Mouse (Mus musculus): ENCODE measurements around the gene Senp3.
A peak's percentile ranks its signal among the peaks of the same experiment; 100 is the strongest.
"Not testable (repeated sequence)": the region's sequence is repeated elsewhere in the genome, so short reads cannot be mapped to it uniquely, and the experiment has no call there.

Senp3 gene

DNA sequence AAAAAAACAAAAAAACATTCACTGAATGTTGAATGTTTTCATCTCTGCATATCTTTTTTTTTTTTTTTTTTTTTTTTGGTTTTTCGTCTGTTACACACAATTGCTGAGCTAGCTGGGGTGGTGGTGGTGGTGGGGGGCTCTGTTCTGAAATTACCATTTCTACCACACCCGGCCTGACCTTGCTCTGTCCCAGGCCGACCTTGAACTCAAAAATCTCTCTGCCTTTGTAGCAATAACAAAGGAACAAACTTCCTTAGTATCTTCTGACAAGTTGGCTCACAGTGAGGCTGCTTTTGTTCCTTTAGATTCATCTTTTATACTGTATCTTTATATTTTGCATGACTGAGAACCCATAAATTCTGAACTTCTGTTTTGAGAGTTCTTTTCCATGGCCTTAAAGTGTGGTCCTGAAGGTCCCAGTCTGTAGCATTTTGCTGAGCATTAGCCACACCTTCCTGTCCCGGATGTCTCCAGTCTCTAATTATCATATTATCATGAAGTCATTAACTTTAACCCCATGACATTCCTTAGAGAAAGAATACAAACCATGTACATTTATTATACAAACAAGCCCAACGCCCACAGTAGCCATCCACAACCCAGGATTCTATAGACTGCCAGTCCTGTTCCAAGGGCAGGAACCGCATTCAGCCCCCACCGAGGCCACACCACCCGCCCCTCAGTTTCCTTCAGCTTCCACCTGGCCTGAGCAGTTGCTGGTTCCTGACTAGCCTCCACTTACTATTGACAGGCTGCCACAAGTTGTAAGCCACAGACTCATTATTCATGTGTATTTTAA lies 22.1 kb upstream of the Senp3 start:
- DNase-seq, result no peak

DNA sequence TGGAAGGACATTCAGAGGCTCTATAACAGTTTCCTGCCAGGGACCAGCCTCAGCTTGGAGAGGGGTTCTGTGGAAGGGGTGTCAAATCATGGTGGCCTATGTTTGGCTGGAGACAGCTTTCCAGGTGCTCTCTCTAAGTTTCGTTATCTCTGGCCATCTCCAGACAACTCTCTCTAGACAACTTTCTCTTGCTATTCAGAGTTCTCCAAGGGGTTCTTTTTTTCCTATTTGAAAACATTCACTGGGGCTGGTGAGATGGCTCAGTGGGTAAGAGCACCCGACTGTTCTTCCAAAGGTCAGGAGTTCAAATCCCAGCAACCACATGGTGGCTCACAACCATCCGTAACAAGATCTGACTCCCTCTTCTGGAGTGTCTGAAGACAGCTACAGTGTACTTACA lies 21.5 kb upstream of the Senp3 start:
- DNase-seq, result not testable (repeated sequence)

DNA sequence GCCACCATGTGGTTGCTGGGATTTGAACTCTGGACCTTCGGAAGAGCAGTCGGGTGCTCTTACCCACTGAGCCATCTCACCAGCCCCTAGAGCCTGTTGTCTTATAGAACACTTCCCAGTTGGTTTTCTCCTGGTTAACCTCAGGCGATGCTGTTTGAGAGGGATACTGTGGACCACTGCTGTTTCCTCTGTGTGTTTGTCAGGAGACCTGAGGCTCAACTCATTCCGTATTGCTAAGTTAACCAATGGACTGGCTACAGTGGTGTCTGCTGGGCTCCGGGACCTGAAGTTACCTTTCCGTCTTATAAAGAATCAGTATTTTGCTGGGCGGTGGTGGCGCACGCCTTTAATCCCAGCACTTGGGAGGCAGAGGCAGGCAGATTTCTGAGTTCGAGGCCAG lies 21.0 kb upstream of the Senp3 start:
- not testable (repeated sequence) for DNase-seq

GRCm38 (mm10) chr11:69699595-69699994 lies 17.7 kb upstream of the Senp3 start:
- no peak for DNase-seq

DNA sequence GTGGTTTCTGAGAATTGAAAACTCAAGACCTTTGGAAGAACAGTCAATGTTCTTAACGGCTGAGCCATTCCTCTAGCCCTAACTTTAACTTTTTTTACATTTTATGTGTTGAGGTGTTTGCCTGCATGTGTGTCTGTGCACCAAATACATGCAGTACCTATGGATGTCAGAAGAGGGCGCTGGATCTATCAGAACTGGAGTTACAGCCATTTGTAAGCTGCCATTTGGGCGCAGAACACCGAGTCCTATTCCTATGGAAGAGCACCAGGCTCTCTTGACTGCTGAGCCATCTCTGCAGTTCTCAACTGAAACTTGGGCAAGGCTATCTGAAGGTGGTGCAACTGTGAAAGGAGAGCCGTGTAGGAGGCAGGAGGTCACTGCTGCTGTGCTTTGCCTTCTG lies 16.7 kb upstream of the Senp3 start:
- no peak for DNase-seq

- no peak for DNase-seq
These were observed 15.5 kb upstream of the Senp3 start for GRCm38 (mm10) chr11:69697396-69697795.

GRCm38 (mm10) chr11:69695361-69696181 lies 13.7 kb upstream of the Senp3 start, which contains the start of the genes Tnfsf12 and Tnfsfm13:
Tnfsf12 (minus strand) TSS chr11:69695849.
Tnfsfm13 (minus strand) TSS chr11:69696098.
- DNase-seq, result peak; percentile 77

DNA sequence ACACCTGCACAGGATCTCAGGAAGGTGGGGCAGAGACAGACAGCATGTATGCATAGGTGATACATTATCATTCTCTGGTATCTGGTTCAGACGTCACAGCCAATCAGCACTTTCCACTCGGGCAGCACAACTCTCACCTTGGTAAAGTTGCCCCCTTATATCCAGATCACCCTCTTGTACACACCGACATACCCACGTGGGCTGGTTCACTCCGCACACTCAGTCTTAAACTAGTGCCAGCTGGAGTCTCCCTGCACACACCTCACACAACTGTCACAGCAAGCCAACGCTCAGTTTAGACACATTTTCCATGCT lies 13.1 kb upstream of the Senp3 start:
- no peak for DNase-seq

DNA sequence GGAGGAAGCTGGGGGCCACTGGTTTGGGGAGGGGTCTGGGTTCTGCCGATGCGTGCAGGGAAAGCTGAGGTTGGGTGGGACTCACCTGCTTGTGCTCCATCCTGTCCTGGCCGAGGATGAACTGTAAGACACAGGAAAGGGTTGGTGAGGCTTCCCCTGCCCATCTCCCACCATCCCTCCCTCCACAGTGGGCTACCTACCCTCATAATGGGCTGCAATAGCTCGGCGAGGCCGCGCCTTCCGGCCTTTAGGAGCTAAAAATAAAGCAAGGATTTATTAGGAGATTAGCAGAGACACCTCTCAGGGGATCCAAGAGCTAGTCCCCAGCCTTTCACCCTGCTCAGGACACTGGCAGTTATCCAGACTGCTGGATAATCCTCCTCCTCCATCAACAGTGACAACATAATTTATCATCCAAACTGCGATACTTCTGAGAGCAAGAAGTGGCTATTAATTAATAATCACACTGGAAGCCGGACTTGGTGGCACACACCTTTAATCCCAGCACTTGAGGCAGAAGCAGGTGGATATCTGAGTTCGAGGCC lies 11.6 kb upstream of the Senp3 start:
- no peak for DNase-seq

- no peak for DNase-seq
These were observed 11.0 kb upstream of the Senp3 start for GRCm38 (mm10) chr11:69692863-69693262.

- no peak for DNase-seq
These were observed 10.4 kb upstream of the Senp3 start for GRCm38 (mm10) chr11:69692196-69692811.

- no peak for DNase-seq
These were observed 8.0 kb upstream of the Senp3 start for GRCm38 (mm10) chr11:69689891-69690290.

GRCm38 (mm10) chr11:69687061-69687460 lies 5.2 kb upstream of the Senp3 start:
- no peak for DNase-seq

GRCm38 (mm10) chr11:69686377-69686776 lies 4.5 kb upstream of the Senp3 start:
- DNase-seq, result peak; percentile 79

GRCm38 (mm10) chr11:69685526-69686148 lies 3.8 kb upstream of the Senp3 start, which contains the start of gene Tnfsf13:
Tnfsf13 (minus strand) TSS chr11:69685784.
- DNase-seq, result peak; percentile 92

DNA sequence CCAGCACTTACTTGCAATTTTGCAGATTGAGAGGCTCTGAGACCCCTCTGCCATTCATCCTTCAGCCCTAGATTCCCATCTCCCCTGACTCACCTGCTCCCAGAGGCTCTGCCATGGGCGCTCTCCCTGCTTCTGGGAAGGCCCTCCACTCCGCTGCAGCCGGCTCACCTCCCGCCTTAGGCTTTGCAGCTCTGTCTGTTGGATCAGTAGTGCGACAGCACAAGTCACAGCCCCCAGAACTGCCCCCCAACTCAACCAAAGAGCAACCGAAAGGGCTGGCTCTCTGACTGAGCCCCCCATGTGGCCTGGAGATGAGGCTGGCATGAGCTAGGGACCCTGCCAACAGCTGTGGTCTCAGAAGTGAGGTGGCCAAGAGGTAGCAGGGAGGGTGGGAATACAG lies 3.1 kb upstream of the Senp3 start:
- DNase-seq, result peak; percentile 58

DNA sequence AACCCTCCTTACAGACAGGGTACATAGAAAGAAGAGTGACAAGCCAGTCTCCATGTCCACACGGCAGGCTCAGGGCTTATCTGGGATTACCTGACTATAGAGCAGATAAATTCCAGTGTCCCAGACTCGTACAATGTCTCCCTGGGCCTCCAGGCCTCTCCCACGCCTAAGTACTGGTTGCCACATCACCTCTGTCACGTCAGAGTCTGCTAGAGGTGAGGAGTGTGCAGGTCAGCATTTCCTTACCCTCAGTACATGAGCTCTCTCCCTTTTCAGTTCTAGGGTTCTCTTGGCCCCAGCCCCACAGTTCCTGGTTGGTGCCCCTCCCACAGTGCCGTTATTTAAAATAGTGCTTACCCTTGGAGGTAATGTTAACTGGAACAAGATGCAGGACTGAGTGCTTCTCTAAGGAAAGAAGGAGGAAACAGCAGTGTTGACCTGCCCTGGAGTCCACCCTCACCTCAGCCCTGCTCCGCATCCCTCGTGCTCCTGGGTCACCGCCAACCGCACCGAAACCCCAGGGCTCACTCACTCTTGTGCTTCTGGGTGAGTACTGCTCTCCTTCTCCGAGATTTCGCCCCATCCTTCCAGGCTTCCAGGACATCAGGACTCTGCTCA lies 2.4 kb upstream of the Senp3 start:
- DNase-seq, result peak; percentile 59

DNA sequence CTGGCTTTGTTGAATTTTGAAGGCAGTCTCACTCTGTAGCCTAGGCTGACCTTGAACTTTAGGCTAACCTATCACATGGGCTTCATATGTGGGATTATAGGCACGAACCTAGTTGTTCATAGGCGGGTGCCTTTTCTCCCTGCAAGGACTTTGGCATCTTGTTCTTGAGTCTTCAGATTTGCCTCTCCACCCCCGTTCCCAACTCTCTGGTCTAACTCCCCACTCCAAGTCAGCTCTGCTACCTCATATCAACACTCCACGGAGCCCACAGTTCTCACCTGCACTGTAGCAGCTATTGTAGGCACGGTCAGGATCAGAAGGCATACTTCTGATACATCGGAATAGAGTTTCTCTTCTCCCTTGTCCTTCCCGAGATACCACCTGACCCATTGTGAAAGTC lies 1.7 kb upstream of the Senp3 start:
- no peak for DNase-seq

DNA sequence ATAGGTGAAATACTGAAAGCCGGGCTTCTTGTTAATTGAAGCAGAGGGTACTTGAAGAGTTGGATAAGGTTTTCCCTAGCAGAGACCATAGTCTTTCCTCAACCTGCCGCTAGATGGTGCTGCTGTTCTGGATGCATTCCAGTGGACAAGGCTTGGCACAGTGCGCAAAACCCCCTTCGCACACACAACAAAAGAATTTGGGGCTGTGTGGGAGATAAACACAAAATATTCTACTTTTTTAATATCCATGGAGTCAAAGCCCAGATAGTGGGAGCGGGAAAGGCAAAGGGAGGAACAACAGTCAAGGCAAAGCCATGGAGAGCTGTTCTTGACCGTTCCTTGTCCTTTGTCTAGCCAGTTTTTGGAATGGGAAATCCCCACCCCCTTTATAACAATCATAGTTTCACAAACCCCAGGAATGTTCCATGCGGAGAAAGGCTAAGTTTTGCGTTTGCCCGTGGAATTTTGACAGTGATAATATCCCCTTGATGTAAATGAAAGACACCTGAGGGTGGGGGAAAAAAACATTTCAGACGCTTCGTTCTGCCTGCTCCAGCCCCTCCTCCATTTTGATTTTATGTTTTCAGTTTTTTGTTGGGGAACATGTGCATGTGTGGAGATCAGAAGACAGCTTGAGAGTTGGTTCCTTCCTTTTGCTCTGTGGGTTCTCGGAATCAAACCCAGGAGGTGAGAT lies 1.1 kb upstream of the Senp3 start:
- peak; percentile 82 for DNase-seq

DNA sequence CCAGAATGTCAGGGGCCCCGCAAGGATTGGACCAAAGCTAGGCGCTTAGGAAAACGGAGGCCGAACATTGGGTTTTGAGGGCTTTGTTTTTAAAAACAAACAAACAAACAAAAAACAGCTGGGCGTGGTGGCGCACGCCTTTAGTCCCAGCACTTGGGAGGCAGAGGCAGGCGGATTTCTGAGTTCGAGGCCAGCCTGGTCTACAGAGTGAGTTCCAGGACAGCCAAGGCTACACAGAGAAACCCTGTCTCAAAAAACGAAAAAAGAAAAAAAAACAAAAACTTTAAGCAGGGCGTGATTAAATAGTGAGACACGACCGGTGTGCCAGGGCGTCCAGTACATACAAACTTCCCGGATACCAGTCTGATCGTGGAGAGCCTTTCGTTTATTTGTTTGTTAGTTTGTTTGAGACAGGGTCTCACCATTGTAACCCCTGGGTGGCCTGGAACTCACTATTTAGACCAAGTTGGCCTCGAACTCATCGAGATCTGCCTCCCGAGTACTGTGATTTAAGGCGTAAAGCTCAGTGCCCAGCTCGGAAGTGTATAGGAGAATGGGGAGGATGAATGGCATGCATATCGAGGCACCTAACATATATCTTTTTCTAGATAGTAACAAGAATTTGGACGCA lies 440 bp upstream of the Senp3 start:
- DNase-seq, result no peak

GRCm38 (mm10) chr11:69680136-69680855 lies 1.6 kb downstream of the Senp3 start:
- DNase-seq, result peak; percentile 71
